Mouse (Mus musculus) limb, embryonic 10.5 days (tissue): ENCODE measurements around the gene Creld1. TPM values are rescaled to one million over a fixed set of nuclear protein-coding genes. Genes with fewer than 3 reads are reported as not detected.

ENCODE experiments used
- DNase-seq: peaks from one replicate; pipeline ENCODE4 v3.0.0-alpha.2; 2017; ENCODE audit warnings: low spot score
- H3K27ac ChIP-seq: fragments of 300-500 bp; sonication (generic); 2 replicates; pipeline ENCODE4 v1.5.1; 2016; ENCODE audit warnings: mild to moderate bottlenecking
- H3K27me3 ChIP-seq: fragments of 300-500 bp; sonication (generic); 2 replicates; pipeline ENCODE4 v1.6.1; 2016; ENCODE audit warnings: low read depth, mild to moderate bottlenecking; ENCODE audit not compliant: poor library complexity, severe bottlenecking
- H3K36me3 ChIP-seq: fragments of 300-500 bp; sonication (generic); 2 replicates; pipeline ENCODE4 v1.6.1; 2016; ENCODE audit warnings: mild to moderate bottlenecking, moderate library complexity
- H3K4me1 ChIP-seq: fragments of 300-500 bp; sonication (generic); 2 replicates; pipeline ENCODE4 v1.6.1; 2016
- H3K4me3 ChIP-seq: fragments of 300-500 bp; sonication (generic); 2 replicates; pipeline ENCODE4 v1.5.1; 2016; ENCODE audit warnings: mild to moderate bottlenecking, moderate library complexity
- H3K9me3 ChIP-seq: fragments of 300-500 bp; sonication (generic); replicated peaks from 2 replicates; pipeline ENCODE4 v1.6.1; 2016; ENCODE audit warnings: mild to moderate bottlenecking
- WGBS: fragments of 180-500 bp; shearing (Covaris S2); methylation state at CpG from one replicate; pipeline ENCODE4 v1.1.7; 2016; 5-methylcytosine and 5-hydroxymethylcytosine counted together
- polyA plus RNA-seq: library from polyadenylated mRNA; unstranded; fragments of >200 nt; fragmentation: Nextera tagmentation; extraction: Ambion mirVana; gene quantifications from 2 replicates; pipeline ENCODE4 v1.2.1, GENCODE M21; 2016

Gene Creld1
- polyA plus RNA-seq, 1 experiment from 2014 or later = 17.4 TPM

DNA sequence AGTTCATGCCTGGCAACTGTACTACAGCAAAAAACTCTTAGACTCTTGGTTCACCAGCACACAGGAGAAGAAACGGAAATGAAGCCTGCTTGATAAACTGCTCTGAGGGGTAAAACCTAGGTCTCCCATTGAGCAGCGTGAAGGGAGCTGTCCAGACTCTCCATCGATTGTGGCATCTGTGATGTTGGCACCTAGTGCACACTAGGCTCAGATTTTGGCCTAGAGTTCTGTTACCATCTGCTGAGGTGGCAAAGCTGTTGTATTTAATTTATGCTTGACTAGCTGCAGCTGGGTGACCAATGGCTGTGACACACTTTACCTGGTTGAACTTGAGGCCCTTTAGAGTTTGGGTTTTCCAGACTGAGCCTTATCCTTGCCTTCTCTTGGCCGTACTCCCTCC is 35.5 kb upstream of the Creld1 start:
- peaks cover 42% of the 10 kb centered on the region for H3K36me3 ChIP-seq
- no peak overlapping the region for H3K27ac ChIP-seq
- no peak overlapping the region for H3K4me3 ChIP-seq
- no peaks in the 10 kb centered on the region for H3K27me3 ChIP-seq
- no peak for DNase-seq
- 98% methylated on average over 4 of the region's 4 CpGs for WGBS
- no peaks in the 10 kb centered on the region for H3K9me3 ChIP-seq
- H3K4me1 ChIP-seq = peaks cover 9% of the 10 kb centered on the region

DNA sequence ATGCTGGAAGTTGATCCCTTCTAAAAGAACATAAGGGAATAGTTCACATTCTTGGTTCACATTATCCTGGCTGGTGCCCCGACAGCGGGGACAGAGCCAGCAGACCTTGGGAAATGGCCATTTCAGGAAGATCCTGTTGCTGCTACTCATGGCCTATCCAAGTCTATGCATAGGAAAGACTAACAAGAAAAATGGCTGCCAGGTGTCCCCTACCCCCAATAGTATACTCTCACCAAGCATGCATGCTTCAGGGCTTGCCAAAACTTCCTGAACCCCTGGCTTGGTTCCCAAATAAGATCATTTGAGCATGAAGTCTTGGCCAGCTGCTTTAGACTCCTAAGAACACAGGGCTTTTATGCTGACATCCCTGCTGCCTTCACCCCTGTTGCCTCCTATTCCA is 31.3 kb upstream of the Creld1 start:
- DNase-seq = no peak
- Histone ChIP-seq H3K36me3 (peaks cover 28% of the 10 kb centered on the region), H3K4me3 (no peak overlapping the region), H3K9me3 (no peaks in the 10 kb centered on the region), H3K27me3 (no peaks in the 10 kb centered on the region), H3K4me1 (no peaks in the 10 kb centered on the region), H3K27ac (no peak overlapping the region)
- WGBS = 83% methylated on average over 2 of the region's 2 CpGs

DNA sequence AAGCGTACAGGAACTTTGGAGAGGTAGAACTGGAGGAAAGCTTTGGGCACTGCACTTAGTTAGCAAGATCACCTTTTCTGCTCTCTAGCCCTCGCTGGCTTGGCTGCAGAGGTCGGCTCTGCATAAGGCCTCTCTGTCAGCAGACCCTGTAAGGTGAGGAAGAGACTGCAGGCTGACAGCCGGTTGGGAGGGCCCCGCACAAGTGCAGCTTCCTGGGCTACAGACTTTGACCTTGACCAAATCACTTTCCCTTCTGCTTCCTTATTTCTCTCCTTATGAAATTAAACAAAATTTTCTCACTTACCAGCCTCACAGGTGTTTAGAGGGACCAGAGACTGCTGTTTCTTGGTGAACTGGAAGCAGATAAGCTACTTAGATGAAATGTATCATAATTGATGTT is 28.1 kb upstream of the Creld1 start:
- Histone ChIP-seq H3K27ac (no peak overlapping the region), H3K27me3 (no peaks in the 10 kb centered on the region), H3K9me3 (no peaks in the 10 kb centered on the region), H3K4me3 (no peak overlapping the region), H3K36me3 (no peaks in the 10 kb centered on the region), H3K4me1 (no peaks in the 10 kb centered on the region)
- WGBS = 62% methylated on average over 5 of the region's 5 CpGs
- DNase-seq = no peak

- Histone ChIP-seq H3K27ac (no peak within 1 kb of the TSS), H3K27me3 (no peaks in the 10 kb centered on the region), H3K9me3 (no peaks in the 10 kb centered on the region), H3K36me3 (no peaks in the 10 kb centered on the region), H3K4me1 (no peaks in the 10 kb centered on the region), H3K4me3 (no peak within 1 kb of the TSS)
- WGBS = 75% methylated on average over 10 of the region's 10 CpGs
- no peak for DNase-seq
These were observed 25.1 kb upstream of the Creld1 start, which contains the start of gene Il17re for GRCm38 (mm10) chr6:113457952-113458534. Il17re (plus strand) TSS chr6:113458484.

DNA sequence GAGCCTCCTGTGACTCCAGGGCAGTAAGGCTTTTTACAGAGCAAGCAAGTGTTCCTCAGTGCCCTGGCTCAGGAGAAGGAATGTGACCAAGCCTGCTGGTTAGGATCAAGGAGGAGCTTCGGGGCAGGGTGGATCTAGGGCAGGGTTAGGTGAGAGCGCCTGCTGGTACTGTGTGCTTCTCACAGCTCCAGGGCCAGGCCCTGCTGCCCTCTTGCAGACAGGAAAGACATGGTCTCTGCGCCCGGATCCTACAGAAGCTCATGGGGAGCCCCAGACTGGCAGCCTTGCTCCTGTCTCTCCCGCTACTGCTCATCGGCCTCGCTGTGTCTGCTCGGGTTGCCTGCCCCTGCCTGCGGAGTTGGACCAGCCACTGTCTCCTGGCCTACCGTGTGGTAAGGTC is 24.5 kb upstream of the Creld1 start:
- Histone ChIP-seq H3K4me3 (no peak overlapping the region), H3K9me3 (no peaks in the 10 kb centered on the region), H3K27me3 (no peaks in the 10 kb centered on the region), H3K4me1 (no peaks in the 10 kb centered on the region), H3K36me3 (no peaks in the 10 kb centered on the region), H3K27ac (no peak overlapping the region)
- DNase-seq = no peak
- WGBS = 54% methylated on average over 10 of the region's 10 CpGs

- peaks cover 6% of the 10 kb centered on the region for H3K27me3 ChIP-seq
- no peaks in the 10 kb centered on the region for H3K9me3 ChIP-seq
- no peaks in the 10 kb centered on the region for H3K36me3 ChIP-seq
- DNase-seq = no peak
- peaks cover 6% of the 10 kb centered on the region for H3K4me1 ChIP-seq
- no peak overlapping the region for H3K27ac ChIP-seq
- no peak overlapping the region for H3K4me3 ChIP-seq
- WGBS = 75% methylated on average over 7 of the region's 7 CpGs
These were observed 19.1 kb upstream of the Creld1 start for GRCm38 (mm10) chr6:113464040-113464439.

DNA sequence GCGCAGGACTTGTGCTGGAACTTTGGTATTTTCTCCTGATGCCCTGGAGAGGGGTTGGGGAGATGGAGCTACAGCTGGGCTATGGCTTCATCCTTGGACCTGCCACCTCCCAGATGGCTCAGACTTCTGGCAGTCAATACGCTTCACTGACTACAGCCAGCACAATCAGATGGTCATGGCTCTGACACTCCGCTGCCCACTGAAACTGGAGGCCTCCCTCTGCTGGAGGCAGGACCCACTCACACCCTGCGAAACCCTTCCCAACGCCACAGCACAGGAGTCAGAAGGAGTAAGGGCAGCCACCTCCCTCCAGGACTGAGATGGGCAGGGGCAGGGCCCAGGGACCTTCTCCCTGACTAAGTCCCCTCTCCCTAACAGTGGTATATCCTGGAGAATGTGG is 17.5 kb upstream of the Creld1 start:
- H3K27me3 ChIP-seq = peaks cover 22% of the 10 kb centered on the region
- whole genome bisulfite sequencing = 63% methylated on average over 5 of the region's 5 CpGs
- no peak overlapping the region for H3K4me3 ChIP-seq
- no peak overlapping the region for H3K27ac ChIP-seq
- DNase-seq = no peak
- peaks cover 15% of the 10 kb centered on the region for H3K4me1 ChIP-seq
- no peaks in the 10 kb centered on the region for H3K36me3 ChIP-seq
- no peaks in the 10 kb centered on the region for H3K9me3 ChIP-seq

- H3K27me3 ChIP-seq = peaks cover 45% of the 10 kb centered on the region
- H3K4me3 ChIP-seq = peak overlapping the region; percentile 52; the same call in 1 of the 2 replicates
- H3K4me1 ChIP-seq = peaks cover 35% of the 10 kb centered on the region
- 60% methylated on average over 3 of the region's 3 CpGs for WGBS
- no peak for DNase-seq
- no peaks in the 10 kb centered on the region for H3K36me3 ChIP-seq
- no peak overlapping the region for H3K27ac ChIP-seq
- no peaks in the 10 kb centered on the region for H3K9me3 ChIP-seq
These were observed 14.6 kb upstream of the Creld1 start for GRCm38 (mm10) chr6:113468512-113468911.

DNA sequence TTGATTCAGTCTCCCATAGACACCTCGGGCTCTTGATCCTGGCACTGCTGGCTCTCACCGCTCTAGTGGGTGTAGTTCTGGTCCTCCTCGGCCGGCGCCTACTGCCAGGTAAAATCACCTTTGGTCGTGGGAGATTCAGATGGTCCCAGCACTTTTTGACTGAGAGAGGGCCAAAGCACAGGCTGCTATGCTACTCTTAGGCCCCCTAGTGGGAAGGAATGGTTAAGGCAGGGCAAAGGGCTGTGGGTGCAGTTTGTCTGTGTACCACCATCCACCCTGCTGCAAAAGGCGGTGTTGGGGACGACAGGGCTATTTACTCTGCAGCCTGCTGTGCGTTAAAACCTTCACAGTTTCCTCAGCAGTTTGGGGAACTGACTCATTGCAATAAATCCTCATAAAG is 14.1 kb upstream of the Creld1 start:
- H3K9me3 ChIP-seq = no peaks in the 10 kb centered on the region
- peaks cover 35% of the 10 kb centered on the region for H3K4me1 ChIP-seq
- H3K36me3 ChIP-seq = no peaks in the 10 kb centered on the region
- WGBS = 12% methylated on average over 9 of the region's 9 CpGs
- H3K27me3 ChIP-seq = peaks cover 45% of the 10 kb centered on the region
- DNase-seq = peak; percentile 74
- H3K27ac ChIP-seq = peak overlapping the region; percentile 66; the same call in 1 of the 2 replicates
- peak overlapping the region; percentile 52 for H3K4me3 ChIP-seq

GRCm38 (mm10) chr6:113469432-113469831 is 13.7 kb upstream of the Creld1 start:
- no peaks in the 10 kb centered on the region for H3K9me3 ChIP-seq
- H3K36me3 ChIP-seq = no peaks in the 10 kb centered on the region
- peaks cover 45% of the 10 kb centered on the region for H3K27me3 ChIP-seq
- peaks cover 35% of the 10 kb centered on the region for H3K4me1 ChIP-seq
- DNase-seq = peak; percentile 88
- H3K27ac ChIP-seq = peak overlapping the region; percentile 66
- H3K4me3 ChIP-seq = peak overlapping the region; percentile 52
- WGBS = 3% methylated on average over 31 of the region's 31 CpGs

DNA sequence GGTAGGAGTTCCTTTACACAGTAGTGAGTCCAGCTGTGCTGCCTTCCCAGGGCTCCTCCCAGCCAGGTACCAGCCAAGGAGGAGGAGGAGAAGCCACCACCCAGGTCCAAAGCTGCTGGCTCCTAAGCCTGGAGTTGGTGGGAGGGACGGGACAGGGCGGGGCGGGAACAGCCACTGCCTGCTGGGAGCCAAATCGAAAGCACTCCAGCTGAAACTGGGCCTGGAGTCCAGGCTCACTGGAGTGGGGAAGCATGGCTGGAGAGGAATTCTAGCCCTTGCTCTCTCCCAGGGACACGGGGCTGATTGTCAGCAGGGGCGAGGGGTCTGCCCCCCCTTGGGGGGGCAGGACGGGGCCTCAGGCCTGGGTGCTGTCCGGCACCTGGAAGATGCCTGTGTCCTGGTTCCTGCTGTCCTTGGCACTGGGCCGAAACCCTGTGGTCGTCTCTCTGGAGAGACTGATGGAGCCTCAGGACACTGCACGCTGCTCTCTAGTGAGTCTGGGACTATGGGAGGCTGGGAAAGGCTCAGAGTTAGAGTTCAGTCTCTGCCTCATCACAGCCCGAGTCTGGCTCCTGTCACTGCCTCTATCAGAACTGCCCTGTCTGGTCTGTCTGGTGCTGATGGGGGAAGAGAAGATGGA is 11.7 kb upstream of the Creld1 start, which contains the start of gene Il17rc:
Gene Il17rc, plus strand, starts transcription at position 131 of the 640 bp plus-strand sequence.
- WGBS = 21% methylated on average over 12 of the region's 12 CpGs
- no peaks in the 10 kb centered on the region for H3K36me3 ChIP-seq
- H3K27me3 ChIP-seq = peaks cover 51% of the 10 kb centered on the region
- peak; percentile 47 for DNase-seq
- H3K4me1 ChIP-seq = peaks cover 35% of the 10 kb centered on the region
- peak within 1 kb of the TSS; percentile 68 for H3K27ac ChIP-seq
- no peaks in the 10 kb centered on the region for H3K9me3 ChIP-seq
- peak within 1 kb of the TSS; percentile 32 for H3K4me3 ChIP-seq

- no peak for DNase-seq
- no peaks in the 10 kb centered on the region for H3K36me3 ChIP-seq
- H3K27me3 ChIP-seq = peaks cover 51% of the 10 kb centered on the region
These were observed 11.0 kb upstream of the Creld1 start for GRCm38 (mm10) chr6:113472061-113472460.

DNA sequence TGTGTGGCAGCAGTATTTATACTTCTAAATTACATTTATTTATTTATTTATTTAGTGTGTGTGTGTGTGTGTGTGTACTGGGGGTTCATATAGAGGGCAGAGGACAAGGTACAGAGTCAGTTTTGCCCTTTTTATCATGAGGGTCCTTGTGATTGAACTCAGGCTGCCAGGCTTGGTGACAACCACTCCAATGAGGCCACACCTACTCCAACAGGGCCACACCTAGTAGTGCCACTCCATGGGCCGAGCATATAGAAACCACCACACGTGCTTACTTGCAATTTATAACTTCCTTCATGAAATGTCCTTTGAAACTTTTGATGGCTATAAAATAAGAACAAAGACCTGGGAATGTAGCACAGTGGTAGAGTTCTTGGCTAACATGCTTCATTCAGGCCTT is 9.9 kb upstream of the Creld1 start:
- no peak for DNase-seq
- H3K27me3 ChIP-seq = peaks cover 55% of the 10 kb centered on the region
- H3K36me3 ChIP-seq = no peaks in the 10 kb centered on the region
- 87% methylated on average over 2 of the region's 2 CpGs for WGBS
- no peaks in the 10 kb centered on the region for H3K9me3 ChIP-seq
- H3K4me3 ChIP-seq = no peak overlapping the region
- no peak overlapping the region for H3K27ac ChIP-seq
- peaks cover 35% of the 10 kb centered on the region for H3K4me1 ChIP-seq

More at GRCm38 (mm10) chr6:113472061-113472460, 11.0 kb upstream of the Creld1 start:
- 55% methylated on average over 10 of the region's 10 CpGs for WGBS
- Histone ChIP-seq H3K27ac (no peak overlapping the region), H3K9me3 (no peaks in the 10 kb centered on the region), H3K4me1 (peaks cover 35% of the 10 kb centered on the region), H3K4me3 (no peak overlapping the region)
